Mouse (Mus musculus) E14TG2a.4 (cell line): Measurements from ENCODE around the gene Kctd12b.

Source experiments
- CTCF ChIP-seq: conservative IDR thresholded peaks from 2 replicates; pipeline ENCODE4 v1.5.1; 2014; ENCODE audit warnings: low read length
- NANOG ChIP-seq: IDR thresholded peaks from 2 replicates; pipeline ENCODE4 v1.6.1; 2014; ENCODE audit warnings: borderline replicate concordance, low read length, mixed read lengths
- POU5F1 ChIP-seq: IDR thresholded peaks from 2 replicates; pipeline ENCODE4 v1.6.1; 2014; ENCODE audit warnings: low read length, borderline replicate concordance

GRCm38 (mm10) chrX:153695782-153696395, at the start of gene Kctd12b:
- TF ChIP-seq CTCF, result no peak
- TF ChIP-seq NANOG, result no peak
- TF ChIP-seq POU5F1, result no peak
